Mouse (Mus musculus): Measurements from ENCODE around the gene Npy1r.

Npy1r gene

DNA sequence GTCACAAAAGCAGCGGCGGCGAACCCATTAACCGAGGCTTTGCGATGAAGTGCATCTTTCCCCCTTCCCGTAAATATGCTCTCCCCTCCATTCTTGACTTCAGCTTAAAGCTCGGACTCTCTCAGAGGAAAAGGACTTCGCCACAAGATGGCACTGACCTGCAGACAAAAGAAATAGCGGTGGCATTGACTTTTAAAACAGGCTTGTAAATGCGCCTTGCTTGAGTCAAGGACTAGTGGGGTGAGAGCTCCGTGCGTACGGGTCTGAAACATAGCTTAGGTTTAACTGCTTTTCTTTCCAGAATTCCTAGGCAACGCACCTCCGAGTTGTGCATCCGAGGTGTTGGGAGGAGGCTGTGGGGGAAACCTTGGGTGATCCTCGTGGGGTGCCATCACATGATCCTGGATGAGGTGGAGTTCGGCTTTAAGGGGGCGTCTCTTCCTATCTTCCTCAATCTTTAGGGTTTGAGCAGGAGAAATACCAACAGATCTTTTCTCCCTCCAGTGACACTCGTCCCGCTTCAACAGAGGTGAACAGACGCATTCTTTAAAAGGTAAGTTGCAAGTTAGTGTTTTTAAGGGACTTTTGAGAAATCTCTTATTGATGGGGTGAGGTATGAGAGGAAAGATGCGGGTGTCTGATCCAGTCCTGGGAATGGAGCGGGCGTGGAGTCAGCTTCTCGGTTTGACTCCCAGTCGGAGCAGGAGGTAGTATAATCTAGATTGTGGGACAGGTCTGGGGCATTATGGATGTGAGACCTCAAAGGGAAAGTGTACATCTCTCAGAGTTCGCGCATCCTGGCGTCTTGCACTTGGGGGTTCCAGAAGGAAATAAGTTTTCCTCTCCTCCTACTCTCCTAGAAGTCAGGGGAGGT, at the start of gene Npy1r:
Gene Npy1r, plus strand, starts transcription at position 223 of the 874 bp plus-strand sequence.
- peak; percentile 41 for DNase-seq (ENCODE audit: low read depth, low spot score)

DNA sequence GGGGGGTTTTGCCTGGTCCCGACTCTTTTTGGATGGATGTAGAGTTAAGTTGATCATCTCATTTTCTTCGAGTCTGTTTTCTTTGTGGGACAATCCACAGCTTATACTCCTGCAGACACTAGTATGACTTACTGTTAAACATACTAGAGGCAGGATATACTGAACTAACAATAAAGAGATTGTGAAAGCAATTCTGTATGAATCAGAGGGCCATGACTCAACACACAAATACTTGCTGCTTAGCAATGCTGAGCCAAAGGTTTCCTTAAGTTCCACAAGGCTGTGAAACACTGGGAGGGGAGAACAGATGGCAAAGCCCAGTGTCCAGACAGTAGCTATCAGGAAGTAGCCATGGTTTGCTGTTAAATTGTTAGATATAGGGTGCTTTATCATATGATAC, 15.7 kb upstream of the Npy1r start:
- no peak for DNase-seq (ENCODE audit: low read depth, low spot score)

DNA sequence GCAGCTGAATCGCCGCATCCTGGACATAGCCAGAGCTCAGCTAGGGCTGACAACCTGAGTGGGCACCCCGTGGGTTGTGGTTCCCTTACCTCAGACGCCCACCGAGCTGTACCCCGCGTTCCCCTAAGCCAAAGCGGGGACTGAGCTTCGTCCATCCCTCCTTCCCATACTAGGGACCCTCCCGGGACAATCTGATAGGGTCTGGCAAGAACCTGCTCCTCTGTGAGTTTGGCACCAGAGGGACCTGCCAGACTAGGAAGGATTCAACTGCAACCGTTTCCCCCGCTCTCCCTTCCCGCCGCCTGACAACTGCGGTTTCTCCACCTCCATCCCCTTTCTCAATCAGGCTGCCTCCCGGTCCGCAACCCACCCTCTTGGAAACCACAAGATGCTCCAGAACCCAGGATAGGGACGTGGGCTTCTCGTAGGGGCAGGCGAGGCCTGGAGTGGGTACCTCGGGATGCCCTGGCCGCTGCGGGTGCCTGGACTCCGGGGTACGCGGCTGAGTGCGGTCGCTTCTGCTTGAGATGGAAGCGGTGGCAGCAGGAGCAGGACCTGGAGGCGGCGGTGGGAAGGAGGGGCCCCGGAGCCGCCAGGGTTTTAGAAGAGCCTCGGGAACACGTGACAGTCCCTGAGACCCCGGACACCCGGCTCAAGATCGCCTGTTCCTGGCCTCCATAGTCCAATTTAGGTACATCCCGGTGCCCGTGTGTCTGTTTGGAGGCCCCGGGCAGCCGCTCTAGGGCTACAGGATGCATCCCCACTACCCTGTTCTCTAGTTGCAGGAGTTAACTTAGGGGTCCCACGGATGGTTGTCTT, 9.3 kb upstream of the Npy1r start, which contains the start of gene Npy5r:
Gene Npy5r, minus strand, starts transcription at position 618 of the 819 bp plus-strand sequence.
- no peak for DNase-seq (ENCODE audit: low read depth, low spot score)

DNA sequence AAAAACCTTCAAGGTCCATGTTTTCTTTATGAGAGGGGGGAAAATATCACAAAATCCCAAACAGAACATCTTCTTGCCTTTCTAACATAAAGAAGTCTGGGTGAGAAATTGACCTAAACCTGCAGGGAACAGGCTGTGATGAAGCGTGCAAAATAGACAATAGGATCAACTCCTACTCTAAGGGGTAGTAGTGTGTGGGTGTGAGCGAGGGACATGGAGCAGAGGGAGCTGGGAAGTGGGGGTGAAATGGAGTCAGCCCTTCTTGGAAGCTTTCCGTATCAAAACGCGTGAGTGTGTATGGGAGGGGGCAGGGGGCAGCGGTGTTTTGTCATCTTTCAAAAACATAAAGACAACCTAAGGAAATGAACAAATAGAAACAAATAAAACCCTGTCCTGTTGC, 8.6 kb upstream of the Npy1r start:
- no peak for DNase-seq (ENCODE audit: low read depth, low spot score)

DNA sequence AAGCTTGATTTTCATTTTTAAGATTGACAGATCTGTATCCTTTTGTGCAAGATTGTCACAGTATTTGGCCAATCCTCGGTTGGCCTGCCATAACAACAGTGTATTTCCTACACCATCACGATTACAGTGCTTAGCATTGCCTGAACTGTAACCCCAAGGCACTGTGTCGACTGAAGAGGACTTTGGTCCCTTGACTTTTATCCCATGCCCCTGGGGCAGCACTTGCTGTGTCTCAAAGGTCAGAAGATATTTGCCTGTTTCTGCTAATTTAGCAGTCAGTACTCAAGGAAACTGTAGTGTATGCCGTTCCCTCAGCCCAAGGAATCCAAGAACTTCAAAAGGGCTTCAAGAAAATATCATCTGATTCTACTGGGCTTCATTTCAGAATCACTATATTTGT, 8.2 kb upstream of the Npy1r start:
- no peak for DNase-seq (ENCODE audit: low read depth, low spot score)

DNA sequence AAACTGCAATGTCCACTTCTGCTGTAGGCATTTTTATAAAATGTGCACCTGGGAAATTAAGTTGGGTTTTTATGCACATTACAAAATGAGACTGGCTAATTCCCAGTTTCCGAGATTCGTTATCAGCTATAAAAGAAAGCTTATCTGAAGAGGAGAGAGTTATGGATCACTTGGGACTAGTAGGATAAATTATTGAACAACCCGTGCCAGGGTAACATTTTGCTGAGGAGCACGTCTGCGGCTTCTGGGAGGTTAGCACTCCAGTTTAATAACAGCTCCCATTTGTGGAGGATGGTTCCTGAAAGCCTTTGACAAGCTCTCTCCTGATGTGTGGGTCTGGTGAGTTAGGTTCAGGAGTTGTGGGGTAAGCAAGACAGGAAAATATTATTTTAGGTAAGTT, 6.6 kb upstream of the Npy1r start:
- no peak for DNase-seq (ENCODE audit: low read depth, low spot score)

DNA sequence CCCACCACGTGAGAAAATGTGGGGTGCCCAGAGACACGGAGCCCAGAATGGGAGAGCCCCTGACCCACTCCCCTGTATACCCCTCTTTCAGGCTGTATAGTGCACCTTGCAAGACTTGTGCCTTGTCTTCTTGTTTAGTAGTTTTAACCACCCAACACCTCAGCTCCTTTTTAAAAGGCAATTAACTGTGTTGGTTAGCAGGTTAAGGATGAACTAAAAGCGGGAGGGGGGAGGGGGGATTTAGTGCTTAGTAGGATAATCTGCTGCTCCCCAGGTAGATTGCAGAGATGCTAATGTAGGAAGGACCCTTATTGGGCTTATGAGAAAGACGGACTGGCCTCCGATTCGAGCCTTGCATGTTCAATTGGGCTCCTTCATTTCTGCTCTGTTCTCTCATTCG, 1.0 kb downstream of the Npy1r start:
- DNase-seq (ENCODE audit: low read depth, low spot score): no peak

DNA sequence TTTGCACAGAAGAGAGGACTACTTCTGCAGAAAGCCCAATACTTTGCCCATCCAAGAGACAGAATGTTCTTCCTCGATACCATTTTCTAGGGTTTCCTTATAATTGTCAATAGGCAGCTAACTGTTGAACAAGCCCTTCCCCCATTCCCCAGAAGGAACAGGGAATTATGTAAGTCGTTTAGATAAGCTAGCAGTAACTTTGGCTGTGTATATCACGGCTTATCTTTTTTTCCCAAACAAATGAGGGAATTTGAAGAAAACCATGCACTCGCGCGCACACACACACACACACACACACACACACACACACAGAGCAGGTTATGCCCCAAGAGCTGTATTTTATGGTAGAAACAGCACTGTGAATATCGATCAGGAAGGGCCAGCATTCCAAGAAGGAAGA, 1.8 kb downstream of the Npy1r start:
- DNase-seq (ENCODE audit: low read depth, low spot score): no peak

DNA sequence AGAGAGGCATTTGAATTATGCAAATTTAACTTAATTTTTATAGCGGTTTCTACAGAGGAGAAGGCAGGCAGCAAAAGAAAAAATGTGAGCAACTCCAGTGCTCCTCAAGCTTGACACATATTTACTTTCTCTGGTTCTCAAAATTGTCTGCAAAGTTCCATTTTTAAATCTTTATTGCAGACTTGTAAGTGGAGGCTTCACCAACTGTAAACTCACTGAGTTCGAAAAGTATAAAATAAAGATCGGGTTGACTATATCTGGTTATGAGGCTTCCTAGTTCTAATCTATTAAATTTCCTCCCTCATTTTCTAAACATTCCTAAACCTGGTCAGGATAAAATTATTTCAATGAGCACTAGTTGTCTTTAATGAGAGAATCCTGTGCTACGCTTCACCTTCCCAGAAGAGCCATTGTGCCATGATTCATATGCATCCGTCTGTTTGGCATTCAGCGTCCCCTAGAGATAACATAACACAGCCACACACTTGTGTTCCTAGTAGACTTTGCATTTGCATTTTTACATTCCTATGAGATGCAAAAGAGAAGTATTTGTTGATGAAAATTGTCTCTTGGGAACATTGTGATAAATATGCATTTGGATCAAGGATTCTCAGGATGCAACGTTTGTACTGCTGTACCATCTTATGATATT, 17.5 kb downstream of the Npy1r start:
- DNase-seq (ENCODE audit: low read depth, low spot score): no peak

DNA sequence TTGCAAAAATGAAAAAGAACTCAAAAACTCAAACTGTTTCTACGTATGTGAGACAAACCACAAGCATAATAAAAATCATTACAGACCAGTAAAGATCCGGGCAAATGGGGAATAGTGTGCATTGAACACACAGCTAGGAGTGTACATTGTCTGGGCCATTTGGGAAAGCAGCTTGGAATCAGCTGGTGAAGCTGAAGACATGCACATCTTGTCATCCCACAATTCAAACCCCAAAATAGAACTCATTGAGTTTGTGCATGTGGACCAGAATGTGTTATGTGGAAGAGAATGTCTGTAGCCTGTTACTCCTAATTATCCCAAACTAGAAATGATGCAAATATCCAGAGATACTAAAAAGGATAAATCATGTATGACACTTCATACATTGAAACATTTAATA, 25.8 kb downstream of the Npy1r start:
- DNase-seq (ENCODE audit: low read depth, low spot score): no peak

DNA sequence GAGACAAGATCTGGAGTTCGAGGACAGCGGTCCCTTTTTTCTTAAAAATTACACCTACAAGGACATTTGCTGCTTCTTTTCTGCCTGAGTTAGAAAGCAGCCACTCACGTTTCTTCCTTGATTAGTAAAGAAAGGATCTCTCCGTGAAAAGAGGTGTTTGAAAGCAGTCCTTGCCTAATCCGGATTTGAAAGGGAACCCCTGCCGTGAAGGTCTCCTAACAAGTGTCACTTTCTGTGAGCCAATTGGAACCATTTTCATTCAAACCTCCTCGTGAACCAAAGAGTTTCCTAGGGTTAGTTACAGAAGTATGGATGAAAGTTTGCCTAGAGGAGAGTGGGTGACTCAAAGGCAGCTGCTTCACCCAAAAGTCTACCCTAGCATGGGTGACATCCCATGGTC, 32.5 kb downstream of the Npy1r start:
- no peak for DNase-seq (ENCODE audit: low read depth, low spot score)

DNA sequence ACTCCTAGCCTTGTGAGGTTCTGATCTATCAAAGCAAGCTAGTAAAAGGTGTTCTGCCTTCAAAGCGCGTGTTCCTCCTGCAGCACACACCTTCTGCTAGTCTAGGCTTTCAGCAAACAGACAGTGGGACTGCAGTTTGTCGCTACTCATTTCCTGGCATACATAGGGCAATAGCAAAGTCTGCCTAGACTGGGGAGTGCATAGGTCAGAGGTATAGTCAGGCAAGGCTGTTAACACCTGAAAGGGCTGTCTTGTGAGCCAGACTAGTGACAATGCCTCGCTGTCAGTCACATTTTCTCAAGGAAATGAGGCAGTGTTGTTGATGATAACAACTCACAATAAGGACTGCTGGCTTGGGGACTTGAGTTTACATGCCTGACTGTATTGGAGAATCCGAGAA, 35.0 kb downstream of the Npy1r start:
- no peak for DNase-seq (ENCODE audit: low read depth, low spot score)

DNA sequence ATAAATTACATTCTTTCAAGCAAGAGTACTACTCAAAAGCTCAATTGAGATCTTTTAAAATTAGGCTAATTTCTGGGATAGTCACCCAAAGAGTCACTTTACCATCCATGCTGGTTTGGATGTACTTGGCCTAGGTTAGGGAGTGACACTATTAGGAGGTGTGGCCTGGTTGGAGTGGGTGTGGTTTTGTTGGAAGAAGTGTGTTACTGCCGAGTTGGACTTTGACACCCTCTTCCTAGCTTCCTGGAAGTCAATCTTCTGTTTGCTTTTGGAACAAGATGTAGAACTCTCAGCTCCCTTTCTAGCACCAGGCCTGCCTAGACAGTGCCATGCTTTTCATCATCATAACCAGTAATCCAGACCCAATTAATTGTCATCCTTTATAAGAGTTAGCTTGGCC, 45.4 kb downstream of the Npy1r start:
- no peak for DNase-seq (ENCODE audit: low read depth, low spot score)

DNA sequence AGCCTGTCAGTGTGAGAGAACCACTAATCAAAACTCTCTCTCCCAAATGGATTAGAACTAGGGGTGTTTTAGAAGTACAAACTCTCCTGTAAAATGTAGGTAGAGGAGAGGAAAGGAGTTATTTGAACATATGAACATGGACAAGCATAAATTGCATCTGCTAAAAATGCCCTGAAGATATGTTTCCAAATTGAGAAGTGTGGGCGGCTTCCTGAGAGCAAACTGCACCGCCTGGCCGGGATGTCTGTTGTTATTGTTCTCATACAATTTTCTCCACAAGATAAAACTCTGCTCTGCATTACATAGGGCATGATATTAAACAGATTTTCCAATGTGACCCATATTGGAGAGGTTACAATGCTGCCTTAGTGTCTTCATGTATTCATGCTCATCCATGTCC, 48.6 kb downstream of the Npy1r start:
- no peak for DNase-seq (ENCODE audit: low read depth, low spot score)

DNA sequence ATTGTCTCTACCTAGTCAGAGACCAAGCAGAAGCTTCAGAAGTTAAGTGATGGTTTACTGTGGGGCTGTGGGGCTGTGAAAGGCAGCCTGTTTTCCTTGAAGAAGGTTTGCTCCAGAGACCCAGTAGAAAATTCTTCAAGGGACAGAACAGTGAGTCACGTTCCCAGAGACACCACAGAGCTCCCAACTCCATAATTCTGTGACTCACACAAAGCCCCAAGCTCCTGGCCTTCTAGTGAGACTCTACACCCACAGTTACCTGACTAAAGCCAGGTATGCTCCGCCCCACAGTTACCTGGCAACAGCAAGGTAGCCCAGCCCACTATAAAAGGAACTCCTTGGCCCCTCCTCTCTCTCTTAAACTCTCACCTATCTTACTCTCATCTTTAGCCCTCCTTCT, 54.6 kb downstream of the Npy1r start:
- DNase-seq (ENCODE audit: low read depth, low spot score): no peak

DNA sequence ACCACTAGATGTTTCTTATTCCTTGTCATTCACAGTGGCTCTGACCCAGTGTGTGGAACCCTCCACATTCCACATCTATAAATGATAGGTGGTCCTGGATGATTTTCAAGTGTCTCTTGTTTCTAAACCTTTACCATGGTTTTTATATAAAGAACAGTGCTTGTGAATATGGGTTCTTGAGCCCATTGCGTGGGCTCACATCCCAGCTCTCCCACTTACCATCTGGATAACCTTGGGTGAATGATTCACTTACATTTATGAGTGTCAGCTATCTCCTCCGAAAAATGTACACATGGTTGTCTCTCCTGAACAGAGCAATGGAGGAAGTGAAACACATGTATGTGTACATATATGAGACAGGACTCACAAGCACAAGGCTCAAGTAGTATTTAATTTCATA, 59.2 kb downstream of the Npy1r start:
- no peak for DNase-seq (ENCODE audit: low read depth, low spot score)
